Mouse (Mus musculus): ENCODE results near the gene Ggt5. TPM values are rescaled to one million over a fixed set of nuclear protein-coding genes. Genes with fewer than 3 reads are reported as not detected.

Ggt5 gene
- polyA plus RNA-seq (2012; rRNA removed) (0.65 and 1.4 TPM in 2 replicates), polyA plus RNA-seq (2014; fragmentation: Nextera tagmentation; extraction: Ambion mirVana) (0.27 and 0.57 TPM in 2 replicates)

DNA sequence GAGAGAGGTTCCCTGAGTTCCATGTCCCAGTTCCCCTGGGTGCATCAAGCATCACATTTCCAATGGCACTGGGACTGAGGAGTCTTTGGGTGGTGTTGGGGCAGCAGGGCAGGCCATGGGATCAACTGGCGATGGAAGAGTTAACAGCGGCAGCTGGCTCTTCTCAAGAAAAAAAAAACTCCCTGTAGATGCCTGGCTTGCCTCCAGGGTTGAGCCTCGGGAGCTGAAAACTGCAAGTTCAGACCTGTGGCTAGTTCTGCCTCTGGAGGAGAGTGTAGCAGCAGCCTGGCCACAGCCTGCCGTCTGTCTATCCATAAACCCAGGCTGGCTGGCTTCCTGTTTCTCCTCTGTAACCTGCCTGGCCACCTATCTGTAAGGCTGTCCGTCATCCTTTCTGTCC lies at the start of gene Ggt5:
Gene Ggt5, plus strand, starts transcription at position 212 of the 400 bp plus-strand sequence.
- Histone ChIP-seq H3K4me3 (ENCODE audit: insufficient read depth in 1 of 2, low read depth in 2 of 2, low read length in 2 of 2) (no peak within 1 kb of the TSS), H3K27me3 (ENCODE audit: control insufficient read depth, insufficient read depth, low read length) (no peaks in the 10 kb centered on the region), H3K4me1 (replicated peaks; ENCODE audit: control insufficient read depth in 2 of 2, insufficient read depth in 2 of 2, low read length in 1 of 2) (peaks cover 0 to 4% of the 10 kb centered on the region in 2 experiments; a peak in 2 of 4 replicates), H3K9ac (replicated peaks) (no peak within 1 kb of the TSS), H3K9me3 (ENCODE audit: control insufficient read depth, low read length) (no peaks in the 10 kb centered on the region), H3K36me3 (replicated peaks; ENCODE audit: control insufficient read depth, insufficient read depth, low read depth) (no peaks in the 10 kb centered on the region), H3K4me2 (ENCODE audit: low read depth) (0 out of 2 replicates have a peak within 1 kb of the TSS, but pooled peaks have one; percentile 11), H3K27ac (no peak within 1 kb of the TSS)
- TF ChIP-seq CTCF (IDR thresholded peaks at IDR 0.05; ENCODE audit: low read depth) (no peak), EP300 (IDR thresholded peaks at IDR 0.05; ENCODE audit: low read depth) (no peak)
- DNase-seq (ENCODE audit: low read depth in 3 of 3, low spot score in 3 of 3) (no peak), ATAC-seq (ENCODE audit: insufficient read depth) (no peak)
- 16% methylated on average over 5 of the region's 5 CpGs for WGBS (ENCODE audit: insufficient replicate concordance)

DNA sequence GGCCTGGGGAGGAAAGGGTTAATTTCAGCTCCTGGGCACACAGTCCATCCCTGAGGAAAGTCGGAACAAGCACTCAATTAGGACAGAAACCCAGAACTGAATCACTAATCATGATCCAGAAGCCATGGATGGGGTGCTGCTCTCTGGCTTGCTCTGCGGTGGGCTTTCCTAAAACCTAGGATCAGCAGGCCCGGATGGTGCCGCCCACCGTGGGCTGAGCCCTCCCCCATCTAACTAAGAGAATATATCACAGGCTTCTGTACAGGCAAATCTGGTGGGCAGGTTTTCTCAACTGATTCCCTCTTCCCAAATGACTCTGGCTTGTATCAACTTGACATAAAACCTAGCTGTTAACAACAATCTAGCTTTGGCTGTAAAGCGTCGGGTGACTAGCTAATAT lies 41.2 kb upstream of the Ggt5 start:
- TF ChIP-seq CTCF (IDR thresholded peaks at IDR 0.05; ENCODE audit: low read depth) = no peak
- 69% methylated on average over 7 of the region's 7 CpGs for WGBS (ENCODE audit: insufficient replicate concordance)
- H3K27ac ChIP-seq = no peak overlapping the region
- H3K4me3 ChIP-seq (ENCODE audit: insufficient read depth in 1 of 2, low read depth in 2 of 2, low read length in 2 of 2) = no peak overlapping the region
- no peaks in the 10 kb centered on the region for H3K36me3 ChIP-seq (replicated peaks; ENCODE audit: control insufficient read depth, insufficient read depth, low read depth)
- ATAC-seq (ENCODE audit: insufficient read depth) (no peak), DNase-seq (ENCODE audit: low read depth in 3 of 3, low spot score in 3 of 3) (no peak)
- no peak overlapping the region for H3K4me2 ChIP-seq (ENCODE audit: low read depth)
- peaks cover 0 to 4% of the 10 kb centered on the region in 2 experiments; a peak in 1 of 4 replicates for H3K4me1 ChIP-seq (replicated peaks; ENCODE audit: control insufficient read depth in 2 of 2, insufficient read depth in 2 of 2, low read length in 1 of 2)
- H3K9ac ChIP-seq (replicated peaks) = no peak overlapping the region
- no peaks in the 10 kb centered on the region for H3K9me3 ChIP-seq (ENCODE audit: control insufficient read depth, low read length)
- no peaks in the 10 kb centered on the region for H3K27me3 ChIP-seq (ENCODE audit: control insufficient read depth, insufficient read depth, low read length)

DNA sequence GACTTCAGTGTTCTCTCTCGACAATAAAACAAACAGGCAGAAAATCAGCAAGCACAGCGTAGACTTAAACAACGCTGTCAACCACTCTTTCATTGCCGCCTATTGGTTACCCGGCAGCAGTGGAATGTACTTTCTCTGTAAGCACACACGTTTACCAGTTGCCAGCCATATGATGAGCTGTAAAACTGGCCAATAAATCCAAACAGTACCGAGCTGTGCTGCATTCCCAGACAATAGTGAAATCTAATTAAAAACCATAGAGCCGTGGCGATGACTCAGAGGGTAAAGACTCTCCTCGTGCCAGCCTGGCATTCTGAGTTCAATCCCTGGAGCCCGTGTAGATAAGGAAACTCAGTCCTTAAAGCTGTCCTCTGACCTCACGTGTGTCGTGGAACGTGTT lies 40.7 kb upstream of the Ggt5 start:
- no peak overlapping the region for H3K4me2 ChIP-seq (ENCODE audit: low read depth)

DNA sequence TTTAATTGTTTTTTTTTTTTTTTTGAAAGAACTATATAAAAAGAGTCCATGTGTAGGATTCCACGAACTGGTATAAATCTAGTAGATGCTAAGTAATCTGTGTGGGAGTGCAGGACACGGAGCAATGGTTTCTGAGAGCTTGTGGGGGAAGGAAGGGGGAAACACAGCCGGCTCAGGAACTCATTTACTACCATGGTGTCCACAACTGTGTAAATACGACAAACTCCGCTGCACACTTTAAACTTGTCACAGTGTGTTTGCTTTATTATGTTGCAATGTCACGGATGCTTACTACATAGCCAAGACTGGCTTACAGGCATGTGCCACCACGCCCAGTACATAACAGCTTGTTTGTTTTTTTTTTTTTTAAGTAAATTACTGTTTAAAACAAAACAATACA lies 39.3 kb upstream of the Ggt5 start:
- Histone ChIP-seq H3K27ac (no peak overlapping the region), H3K4me1 (replicated peaks; ENCODE audit: control insufficient read depth in 2 of 2, insufficient read depth in 2 of 2, low read length in 1 of 2) (peaks cover 0 to 4% of the 10 kb centered on the region in 2 experiments; a peak in 1 of 4 replicates), H3K4me3 (ENCODE audit: insufficient read depth in 1 of 2, low read depth in 2 of 2, low read length in 2 of 2) (no peak overlapping the region), H3K9me3 (ENCODE audit: control insufficient read depth, low read length) (no peaks in the 10 kb centered on the region), H3K27me3 (ENCODE audit: control insufficient read depth, insufficient read depth, low read length) (no peaks in the 10 kb centered on the region), H3K9ac (replicated peaks) (no peak overlapping the region), H3K4me2 (ENCODE audit: low read depth) (no peak overlapping the region), H3K36me3 (replicated peaks; ENCODE audit: control insufficient read depth, insufficient read depth, low read depth) (no peaks in the 10 kb centered on the region)
- DNase-seq (ENCODE audit: low read depth in 3 of 3, low spot score in 3 of 3) (no peak), ATAC-seq (ENCODE audit: insufficient read depth) (no peak)
- TF ChIP-seq EP300 (IDR thresholded peaks at IDR 0.05; ENCODE audit: low read depth) (no peak), CTCF (IDR thresholded peaks at IDR 0.05; ENCODE audit: low read depth) (no peak)
- 48% methylated on average over 7 of the region's 7 CpGs for WGBS (ENCODE audit: insufficient replicate concordance)

More for the DNA sequence above, 40.7 kb upstream of the Ggt5 start:
- no peaks in the 10 kb centered on the region for H3K9me3 ChIP-seq (ENCODE audit: control insufficient read depth, low read length)
- peaks cover 0 to 4% of the 10 kb centered on the region in 2 experiments; a peak in 1 of 4 replicates for H3K4me1 ChIP-seq (replicated peaks; ENCODE audit: control insufficient read depth in 2 of 2, insufficient read depth in 2 of 2, low read length in 1 of 2)
- no peaks in the 10 kb centered on the region for H3K36me3 ChIP-seq (replicated peaks; ENCODE audit: control insufficient read depth, insufficient read depth, low read depth)
- H3K27me3 ChIP-seq (ENCODE audit: control insufficient read depth, insufficient read depth, low read length) = no peaks in the 10 kb centered on the region
- TF ChIP-seq EP300 (IDR thresholded peaks at IDR 0.05; ENCODE audit: low read depth) (no peak), CTCF (IDR thresholded peaks at IDR 0.05; ENCODE audit: low read depth) (no peak)
- no peak overlapping the region for H3K4me3 ChIP-seq (ENCODE audit: insufficient read depth in 1 of 2, low read depth in 2 of 2, low read length in 2 of 2)
- WGBS (ENCODE audit: insufficient replicate concordance) = 62% methylated on average over 14 of the region's 14 CpGs
- DNase-seq (ENCODE audit: low read depth in 3 of 3, low spot score in 3 of 3) = no peak
- H3K27ac ChIP-seq = no peak overlapping the region
- no peak overlapping the region for H3K9ac ChIP-seq (replicated peaks)
- ATAC-seq (ENCODE audit: insufficient read depth) = no peak

DNA sequence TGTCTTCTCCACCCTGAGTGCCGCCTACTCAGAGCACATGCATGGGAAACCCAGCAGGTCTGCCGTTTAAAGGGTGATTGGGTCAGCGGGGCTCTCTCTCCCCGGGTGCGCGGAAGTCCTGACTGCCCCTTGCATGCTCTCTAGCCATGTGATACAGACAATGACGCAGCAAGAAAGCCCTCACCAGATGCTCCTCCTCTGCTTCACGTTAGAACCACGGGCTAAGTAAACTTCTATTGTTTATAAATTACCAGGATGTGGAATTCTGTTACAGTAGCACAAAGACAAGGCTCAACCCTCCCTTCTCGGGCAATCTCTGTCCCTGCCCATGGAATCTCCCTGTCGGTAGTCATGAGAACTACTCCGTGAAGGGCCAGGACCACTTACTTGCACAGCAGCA lies 38.0 kb upstream of the Ggt5 start:
- ATAC-seq (ENCODE audit: insufficient read depth) (no peak), DNase-seq (ENCODE audit: low read depth in 3 of 3, low spot score in 3 of 3) (no peak)
- TF ChIP-seq EP300 (IDR thresholded peaks at IDR 0.05; ENCODE audit: low read depth) (no peak), CTCF (IDR thresholded peaks at IDR 0.05; ENCODE audit: low read depth) (no peak)
- H3K27me3 ChIP-seq (ENCODE audit: control insufficient read depth, insufficient read depth, low read length) = no peaks in the 10 kb centered on the region
- peaks cover 0 to 4% of the 10 kb centered on the region in 2 experiments; a peak in 1 of 4 replicates for H3K4me1 ChIP-seq (replicated peaks; ENCODE audit: control insufficient read depth in 2 of 2, insufficient read depth in 2 of 2, low read length in 1 of 2)
- no peaks in the 10 kb centered on the region for H3K36me3 ChIP-seq (replicated peaks; ENCODE audit: control insufficient read depth, insufficient read depth, low read depth)
- no peak overlapping the region for H3K4me3 ChIP-seq (ENCODE audit: insufficient read depth in 1 of 2, low read depth in 2 of 2, low read length in 2 of 2)
- 19% methylated on average over 12 of the region's 12 CpGs for WGBS (ENCODE audit: insufficient replicate concordance)
- H3K9ac ChIP-seq (replicated peaks) = no peak overlapping the region
- no peak overlapping the region for H3K27ac ChIP-seq
- H3K9me3 ChIP-seq (ENCODE audit: control insufficient read depth, low read length) = no peaks in the 10 kb centered on the region
- H3K4me2 ChIP-seq (ENCODE audit: low read depth) = no peak overlapping the region
